Mouse (Mus musculus) T-cell, adult 2 months (primary cell): Measurements from ENCODE around the gene Krtap9-3.

Experiments used
- DNase-seq: peaks from one replicate; pipeline ENCODE4 v3.0.0; 2022; ENCODE audit warnings: low spot score

Krtap9-3 gene

GRCm38 (mm10) chr11:99566530-99566929 lies 31.4 kb downstream of the Krtap9-3 start, which contains the start of gene Krtap3-1:
Krtap3-1 (minus strand) TSS chr11:99566630.
- DNase-seq = no peak

DNA sequence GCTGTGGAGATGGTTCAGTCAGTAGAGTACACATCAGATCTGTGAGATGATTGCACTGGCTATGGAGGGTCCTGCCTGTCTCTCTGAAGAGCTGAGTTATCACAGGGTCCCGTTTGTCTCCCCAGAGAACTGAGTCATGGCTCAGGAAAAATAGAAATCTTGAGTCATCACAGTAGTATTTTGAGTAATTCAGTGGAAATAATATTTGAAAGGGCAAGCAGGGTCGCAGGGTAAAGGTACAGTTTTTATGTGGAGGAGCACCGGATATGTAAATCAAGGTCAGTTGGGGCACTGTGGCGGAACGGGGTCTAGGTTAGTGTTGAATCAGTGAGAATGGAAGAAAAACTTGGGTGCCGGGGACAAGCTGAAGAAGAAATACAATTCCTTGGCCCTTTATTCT lies 35.3 kb downstream of the Krtap9-3 start:
- DNase-seq = no peak

DNA sequence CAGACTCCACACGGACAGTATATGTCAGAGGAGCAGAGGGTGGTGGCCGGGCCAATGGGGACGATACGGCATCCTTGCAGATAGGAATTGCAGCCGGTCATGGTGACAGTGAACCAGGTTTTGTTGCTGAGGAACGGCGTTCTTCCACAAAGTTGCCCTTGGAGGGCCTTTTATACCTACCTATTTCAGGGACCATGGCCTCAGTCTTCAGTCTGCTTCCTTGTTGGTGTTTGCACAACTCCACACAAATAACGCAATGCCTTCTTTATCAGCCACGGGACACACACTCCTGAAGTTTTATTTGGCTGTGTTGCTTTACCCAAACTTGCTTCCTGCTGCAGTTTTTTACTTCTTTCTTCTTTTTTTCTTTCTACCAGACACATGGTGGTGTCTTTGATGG lies 38.5 kb downstream of the Krtap9-3 start, which contains the start of gene Gm11939:
Gene Gm11939, minus strand, starts transcription at position 101 of the 400 bp plus-strand sequence.
- DNase-seq = no peak

GRCm38 (mm10) chr11:99557976-99558745 lies 39.7 kb downstream of the Krtap9-3 start:
- no peak for DNase-seq

DNA sequence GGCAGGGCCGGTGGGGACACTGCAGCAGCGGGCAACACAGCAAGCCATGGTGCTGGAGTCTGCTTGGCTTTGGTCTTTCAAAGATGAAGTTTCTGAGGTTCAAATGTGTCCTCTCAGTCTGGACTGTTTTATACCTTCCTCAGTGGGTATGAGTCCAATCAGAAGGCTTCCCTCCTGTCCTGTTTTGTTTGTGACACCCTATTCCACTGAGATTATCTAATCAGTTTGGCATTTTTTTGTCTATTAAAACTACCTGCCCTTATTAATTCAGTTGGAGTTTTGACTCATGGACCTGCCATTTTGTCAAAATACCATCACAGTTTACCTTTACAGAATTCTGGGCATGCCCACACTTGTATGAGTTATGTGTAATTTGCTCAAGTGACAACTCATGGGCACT lies 41.2 kb downstream of the Krtap9-3 start, which contains the start of gene Krtap3-2:
Gene Krtap3-2, minus strand, starts transcription at position 101 of the 400 bp plus-strand sequence.
- DNase-seq = no peak

DNA sequence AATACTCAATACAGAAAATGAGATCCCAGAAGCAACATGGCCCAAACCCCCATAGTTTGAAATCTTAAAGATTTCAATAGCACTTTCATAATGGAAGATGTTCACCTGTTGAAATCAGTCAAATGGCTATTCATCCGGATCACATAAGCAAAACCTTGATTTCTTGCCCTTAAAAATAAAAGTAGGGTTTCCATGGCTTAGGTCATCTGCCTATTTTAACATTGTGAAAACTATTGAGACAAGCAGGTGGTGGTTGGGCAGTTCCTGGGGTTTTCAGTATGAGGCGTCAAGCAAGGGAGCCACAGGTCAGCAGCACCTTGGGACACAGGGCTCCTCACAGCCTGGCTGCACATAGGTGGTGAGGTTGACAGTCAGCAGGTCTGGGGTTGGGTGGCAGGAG lies 41.7 kb downstream of the Krtap9-3 start:
- no peak for DNase-seq

GRCm38 (mm10) chr11:99550765-99551164 lies 47.1 kb downstream of the Krtap9-3 start, which contains the start of gene Krtap3-3:
Krtap3-3 (minus strand) TSS chr11:99550865.
- DNase-seq = no peak

DNA sequence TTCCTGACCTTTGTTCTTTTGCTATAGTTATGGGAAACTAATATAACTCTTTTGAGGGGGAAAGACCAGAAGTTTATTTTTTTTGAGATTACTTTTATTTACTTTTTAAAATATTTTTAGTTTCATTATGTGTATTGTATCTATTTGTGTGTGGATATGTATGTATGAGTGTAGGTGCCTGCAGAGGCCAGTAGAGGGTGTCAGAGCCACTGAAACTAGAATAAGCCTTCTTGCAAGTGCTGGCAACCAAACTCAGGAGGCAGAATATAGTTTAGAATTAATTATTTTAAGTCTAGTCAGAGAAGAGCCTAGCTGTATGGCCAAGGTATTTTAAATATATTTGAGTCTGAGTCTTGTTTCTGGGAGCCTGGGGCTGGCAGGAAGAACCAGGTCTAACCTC lies 50.0 kb downstream of the Krtap9-3 start:
- DNase-seq = no peak
